Mouse (Mus musculus) forebrain, embryonic 16.5 days (tissue): Measurements from ENCODE around the gene Arid4a. TPM values are rescaled to one million over a fixed set of nuclear protein-coding genes. Genes with fewer than 3 reads are reported as not detected.

ENCODE experiments used
- ATAC-seq: fragments of 200-750 bp; cut with Nextera tagmentation; 2 replicates; pipeline ENCODE4 v1.8.0; 2017; ENCODE audit warnings: mild to moderate bottlenecking, moderate library complexity
- H3K27ac ChIP-seq: fragments of 300-500 bp; sonication (generic); 2 replicates; pipeline ENCODE4 v1.5.1; 2014; ENCODE audit warnings: low read length, control low read depth
- H3K27me3 ChIP-seq: fragments of 300-500 bp; sonication (generic); replicated peaks from 2 replicates; pipeline ENCODE4 v1.6.1; 2014; ENCODE audit warnings: low read length; ENCODE audit not compliant: control insufficient read depth, insufficient read depth
- H3K36me3 ChIP-seq: fragments of 300-500 bp; sonication (generic); 2 replicates; pipeline ENCODE4 v1.6.1; 2014; ENCODE audit not compliant: control insufficient read depth, insufficient read depth
- H3K4me1 ChIP-seq: fragments of 300-500 bp; sonication (generic); replicated peaks from 2 replicates; pipeline ENCODE4 v1.6.1; 2014; ENCODE audit warnings: low read length; ENCODE audit not compliant: control insufficient read depth, insufficient read depth
- H3K4me2 ChIP-seq: fragments of 300-500 bp; sonication (generic); 2 replicates; pipeline ENCODE4 v1.6.1; 2014; ENCODE audit warnings: mild to moderate bottlenecking, low read length, control low read depth
- H3K4me3 ChIP-seq: fragments of 300-500 bp; sonication (generic); replicated peaks from 2 replicates; pipeline ENCODE4 v1.5.1; 2014; ENCODE audit warnings: mild to moderate bottlenecking, low read length, control low read depth
- H3K9ac ChIP-seq: fragments of 300-500 bp; sonication (generic); replicated peaks from 2 replicates; pipeline ENCODE4 v1.6.1; 2014; ENCODE audit warnings: low read depth, low read length, control low read depth
- H3K9me3 ChIP-seq: fragments of 300-500 bp; sonication (generic); 2 replicates; pipeline ENCODE4 v1.6.1; 2016; ENCODE audit warnings: low read length; ENCODE audit not compliant: control insufficient read depth
- WGBS: fragments of 180-500 bp; shearing (Covaris S2); extraction: QIAGEN DNeasy Blood & Tissue Kit; methylation state at CpG from one replicate; pipeline ENCODE4 v1.1.7; 2014; 5-methylcytosine and 5-hydroxymethylcytosine counted together
- polyA plus RNA-seq: library from polyadenylated mRNA; unstranded; fragments of >200 nt; fragmentation: Nextera tagmentation; extraction: Ambion mirVana; gene quantifications from 2 replicates; pipeline ENCODE4 v1.2.1, GENCODE M21; 2015

The Arid4a gene
- polyA plus RNA-seq, 1 experiment from 2014 or later = 52.1 TPM

- no peak for ATAC-seq
- WGBS = 68% methylated on average over 3 of the region's 3 CpGs
- no peaks in the 10 kb centered on the region for H3K27me3 ChIP-seq
- no peaks in the 10 kb centered on the region for H3K9me3 ChIP-seq
- H3K4me1 ChIP-seq = peaks cover 12% of the 10 kb centered on the region
- H3K27ac ChIP-seq = no peak overlapping the region
- peak overlapping the region; percentile 78 for H3K4me2 ChIP-seq
- peak overlapping the region; percentile 5; the same call in 1 of the 2 replicates for H3K9ac ChIP-seq
- H3K36me3 ChIP-seq = 0 out of 2 replicates have a peak, but pooled peaks cover 5% of the 10 kb centered on the region
- H3K4me3 ChIP-seq = peak overlapping the region; percentile 100
Observed at GRCm38 (mm10) chr12:70975891-70976290, 39.9 kb upstream of the Arid4a start.

GRCm38 (mm10) chr12:70978345-70978744 is 37.4 kb upstream of the Arid4a start:
- no peaks in the 10 kb centered on the region for H3K9me3 ChIP-seq
- H3K4me1 ChIP-seq = peaks cover 12% of the 10 kb centered on the region
- H3K9ac ChIP-seq = no peak overlapping the region
- no peak overlapping the region for H3K4me3 ChIP-seq
- H3K27me3 ChIP-seq = no peaks in the 10 kb centered on the region
- no peak overlapping the region for H3K27ac ChIP-seq
- H3K4me2 ChIP-seq = no peak overlapping the region
- no peak for ATAC-seq
- 0 out of 2 replicates have a peak, but pooled peaks cover 5% of the 10 kb centered on the region for H3K36me3 ChIP-seq
- 93% methylated on average over 7 of the region's 7 CpGs for WGBS

DNA sequence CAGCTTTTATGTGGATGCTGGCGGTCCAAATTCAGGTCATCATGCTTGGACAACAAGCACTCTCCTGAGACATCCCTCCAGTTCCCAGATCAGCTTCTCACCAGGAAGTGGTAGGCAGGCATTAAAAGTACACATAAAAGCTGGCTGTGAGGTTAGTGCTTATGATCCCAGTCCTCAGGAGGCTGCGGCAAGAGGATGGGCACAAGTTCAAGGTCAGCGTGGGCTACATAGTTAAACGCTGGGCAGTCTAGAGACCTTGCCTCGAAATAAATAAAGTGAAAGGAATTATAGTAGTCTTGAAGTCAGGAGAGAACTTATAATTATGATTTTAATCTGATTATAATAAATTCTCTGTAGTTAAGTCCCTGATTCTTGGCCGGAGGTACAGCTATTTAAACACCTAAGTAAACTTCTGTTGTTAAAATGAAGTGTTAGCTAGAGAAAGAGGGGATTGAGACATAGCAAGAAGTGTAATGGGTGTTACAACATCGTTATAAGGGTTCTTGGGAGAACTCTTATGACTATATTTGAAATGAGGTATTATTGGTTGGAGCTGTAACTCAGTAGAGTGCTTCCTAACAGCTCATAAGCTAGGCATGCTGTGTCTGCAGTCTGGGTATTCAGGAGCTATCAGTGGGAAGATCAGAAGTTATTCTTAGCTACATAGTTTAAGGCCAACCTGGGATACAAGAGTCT is 30.8 kb upstream of the Arid4a start:
- Histone ChIP-seq H3K9ac (no peak overlapping the region), H3K4me2 (no peak overlapping the region), H3K4me3 (no peak overlapping the region), H3K27me3 (no peaks in the 10 kb centered on the region), H3K9me3 (no peaks in the 10 kb centered on the region), H3K4me1 (no peaks in the 10 kb centered on the region), H3K27ac (no peak overlapping the region), H3K36me3 (peaks cover 38% of the 10 kb centered on the region)
- ATAC-seq = no peak
- 96% methylated on average over 7 of the region's 7 CpGs for WGBS

- peaks cover 16% of the 10 kb centered on the region for H3K36me3 ChIP-seq
- ATAC-seq = no peak
- H3K4me1 ChIP-seq = peaks cover 2% of the 10 kb centered on the region; the same call in 1 of the 2 replicates
- H3K9ac ChIP-seq = no peak overlapping the region
- no peak overlapping the region for H3K4me3 ChIP-seq
- H3K9me3 ChIP-seq = no peaks in the 10 kb centered on the region
- no peak overlapping the region for H3K27ac ChIP-seq
- no peak overlapping the region for H3K4me2 ChIP-seq
- 93% methylated on average over 5 of the region's 5 CpGs for WGBS
- no peaks in the 10 kb centered on the region for H3K27me3 ChIP-seq
Observed at GRCm38 (mm10) chr12:70997225-70997624, 18.6 kb upstream of the Arid4a start.

DNA sequence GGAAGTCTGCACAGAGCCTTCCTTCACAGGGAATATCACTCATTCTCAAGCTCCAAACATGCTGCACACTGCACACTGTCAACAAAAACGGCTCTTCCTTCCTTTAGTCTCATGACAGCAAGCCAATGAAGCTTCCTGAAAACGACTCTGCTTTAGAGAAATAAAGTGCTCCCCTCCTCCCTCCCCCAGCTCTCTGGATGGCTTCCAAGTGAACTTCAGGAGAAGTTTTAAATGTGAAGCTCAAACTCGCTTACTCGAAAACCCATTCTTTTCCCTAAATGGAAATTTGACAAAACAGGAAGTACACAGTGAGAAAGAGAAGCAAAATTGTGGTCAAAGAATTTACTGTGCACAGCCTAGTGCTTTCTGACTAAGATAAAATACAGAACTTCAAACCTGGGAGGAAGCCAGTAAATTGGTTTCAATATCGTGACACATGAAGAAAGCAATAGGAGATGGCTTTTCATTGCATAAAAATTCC is 16.3 kb upstream of the Arid4a start:
- H3K4me2 ChIP-seq = no peak overlapping the region
- no peaks in the 10 kb centered on the region for H3K27me3 ChIP-seq
- H3K9ac ChIP-seq = no peak overlapping the region
- WGBS = 27% methylated on average over 5 of the region's 5 CpGs
- H3K4me1 ChIP-seq = peaks cover 2% of the 10 kb centered on the region; the same call in 1 of the 2 replicates
- H3K4me3 ChIP-seq = no peak overlapping the region
- H3K27ac ChIP-seq = no peak overlapping the region
- no peaks in the 10 kb centered on the region for H3K9me3 ChIP-seq
- ATAC-seq = no peak
- H3K36me3 ChIP-seq = peaks cover 12% of the 10 kb centered on the region

DNA sequence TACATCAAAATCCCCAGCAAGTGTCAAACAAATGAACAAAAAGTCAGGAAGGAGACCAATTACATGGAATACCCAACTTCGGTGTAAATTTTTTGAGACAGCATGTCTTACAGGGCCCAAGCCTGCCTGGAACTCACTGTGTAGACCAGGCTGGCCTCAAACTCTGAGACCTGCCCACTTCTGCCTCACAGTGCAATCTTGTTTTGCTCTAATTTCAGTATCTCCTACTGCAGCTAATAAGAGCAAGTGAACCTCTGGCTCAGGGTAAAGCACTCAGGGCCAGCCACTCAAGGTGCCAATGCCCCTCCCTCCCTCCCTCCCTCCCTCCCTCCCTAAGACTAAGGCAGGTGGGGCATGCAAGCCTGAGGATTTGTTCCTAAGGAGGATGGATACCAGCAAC is 15.4 kb upstream of the Arid4a start:
- H3K27ac ChIP-seq = no peak overlapping the region
- H3K9me3 ChIP-seq = no peaks in the 10 kb centered on the region
- H3K4me3 ChIP-seq = no peak overlapping the region
- H3K9ac ChIP-seq = no peak overlapping the region
- peaks cover 2% of the 10 kb centered on the region; the same call in 1 of the 2 replicates for H3K4me1 ChIP-seq
- H3K36me3 ChIP-seq = peaks cover 20% of the 10 kb centered on the region
- 92% methylated on average over 1 of the region's 1 CpGs for WGBS
- no peak overlapping the region for H3K4me2 ChIP-seq
- H3K27me3 ChIP-seq = no peaks in the 10 kb centered on the region
- no peak for ATAC-seq

GRCm38 (mm10) chr12:71001456-71001855 is 14.3 kb upstream of the Arid4a start:
- no peaks in the 10 kb centered on the region for H3K27me3 ChIP-seq
- peaks cover 2% of the 10 kb centered on the region; the same call in 1 of the 2 replicates for H3K4me1 ChIP-seq
- no peak for ATAC-seq
- no peak overlapping the region for H3K9ac ChIP-seq
- peaks cover 22% of the 10 kb centered on the region for H3K36me3 ChIP-seq
- H3K4me2 ChIP-seq = no peak overlapping the region
- H3K9me3 ChIP-seq = no peaks in the 10 kb centered on the region
- H3K27ac ChIP-seq = no peak overlapping the region
- no peak overlapping the region for H3K4me3 ChIP-seq
- WGBS = 77% methylated on average over 6 of the region's 6 CpGs

GRCm38 (mm10) chr12:71003760-71004426 is 11.9 kb upstream of the Arid4a start:
- Histone ChIP-seq H3K4me2 (no peak overlapping the region), H3K4me1 (peaks cover 2% of the 10 kb centered on the region; the same call in 1 of the 2 replicates), H3K27ac (no peak overlapping the region), H3K9ac (no peak overlapping the region), H3K9me3 (no peaks in the 10 kb centered on the region), H3K27me3 (no peaks in the 10 kb centered on the region), H3K4me3 (no peak overlapping the region), H3K36me3 (peaks cover 35% of the 10 kb centered on the region)
- 91% methylated on average over 5 of the region's 6 CpGs for WGBS
- no peak for ATAC-seq

DNA sequence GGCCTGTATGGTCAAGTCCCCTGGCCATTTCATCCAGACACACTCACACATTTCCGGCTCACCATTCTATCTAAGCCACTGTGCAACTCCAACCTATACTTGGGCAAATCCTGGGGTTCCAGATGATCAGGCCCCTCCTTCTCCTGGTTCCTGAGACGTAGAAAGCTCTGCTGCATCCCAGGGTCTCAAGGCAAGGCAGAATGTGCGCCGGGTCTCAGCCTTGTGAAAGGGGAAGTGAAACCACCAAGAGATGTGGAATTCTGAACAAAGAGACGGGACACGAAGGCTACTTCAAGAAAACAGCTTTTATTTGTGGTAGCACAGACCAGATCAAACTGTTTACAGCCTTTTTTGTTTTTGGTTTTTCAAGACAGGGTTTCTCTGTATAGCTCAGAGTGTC is 9.6 kb upstream of the Arid4a start:
- Histone ChIP-seq H3K4me3 (no peak overlapping the region), H3K9ac (no peak overlapping the region), H3K27ac (no peak overlapping the region), H3K27me3 (no peaks in the 10 kb centered on the region), H3K4me2 (no peak overlapping the region), H3K4me1 (no peaks in the 10 kb centered on the region), H3K9me3 (no peaks in the 10 kb centered on the region), H3K36me3 (peaks cover 41% of the 10 kb centered on the region)
- no peak for ATAC-seq
- WGBS = 91% methylated on average over 6 of the region's 6 CpGs
